Mouse (Mus musculus) heart, embryonic 12.5 days (tissue): Measurements from ENCODE around the gene Gjb1. TPM values are rescaled to one million over a fixed set of nuclear protein-coding genes. Genes with fewer than 3 reads are reported as not detected.

Source experiments
- ATAC-seq: fragments of 200-750 bp; cut with Nextera tagmentation; 2 replicates; pipeline ENCODE4 v1.8.0; 2017; ENCODE audit warnings: moderate TSS enrichment, moderate library complexity; ENCODE audit not compliant: insufficient number of reproducible peaks, low FRiP score
- H3K27ac ChIP-seq: fragments of 300-500 bp; sonication (generic); 2 replicates; pipeline ENCODE4 v1.5.1; 2016; ENCODE audit warnings: mild to moderate bottlenecking, moderate library complexity; ENCODE audit not compliant: poor library complexity, severe bottlenecking
- H3K27me3 ChIP-seq: fragments of 300-500 bp; sonication (generic); replicated peaks from 2 replicates; pipeline ENCODE4 v1.6.1; 2016; ENCODE audit warnings: mild to moderate bottlenecking, moderate library complexity
- H3K36me3 ChIP-seq: fragments of 300-500 bp; sonication (generic); 2 replicates; pipeline ENCODE4 v1.6.1; 2016; ENCODE audit warnings: mild to moderate bottlenecking, moderate library complexity
- H3K4me1 ChIP-seq: fragments of 300-500 bp; sonication (generic); replicated peaks from 2 replicates; pipeline ENCODE4 v1.6.1; 2016; ENCODE audit warnings: mild to moderate bottlenecking
- H3K4me2 ChIP-seq: fragments of 300-500 bp; sonication (generic); 2 replicates; pipeline ENCODE4 v1.6.1; 2016; ENCODE audit warnings: mild to moderate bottlenecking, moderate library complexity
- H3K4me3 ChIP-seq: fragments of 300-500 bp; sonication (generic); 2 replicates; pipeline ENCODE4 v1.5.1; 2016; ENCODE audit warnings: mild to moderate bottlenecking
- H3K9ac ChIP-seq: fragments of 300-500 bp; sonication (generic); 2 replicates; pipeline ENCODE4 v1.6.1; 2016; ENCODE audit warnings: mild to moderate bottlenecking, moderate library complexity
- H3K9me3 ChIP-seq: fragments of 300-500 bp; sonication (generic); replicated peaks from 2 replicates; pipeline ENCODE4 v1.6.1; 2016; ENCODE audit warnings: mild to moderate bottlenecking, moderate library complexity
- WGBS: fragments of 180-500 bp; shearing (Covaris S2); methylation state at CpG from one replicate; pipeline ENCODE4 v1.1.7; 2016; 5-methylcytosine and 5-hydroxymethylcytosine counted together
- polyA plus RNA-seq: library from polyadenylated mRNA; unstranded; fragments of >200 nt; fragmentation: Nextera tagmentation; extraction: Ambion mirVana; gene quantifications from 2 replicates; pipeline ENCODE4 v1.2.1, GENCODE M21; 2016

The Gjb1 gene
- polyA plus RNA-seq, 1 experiment from 2014 or later = 0.66 TPM

- H3K27ac ChIP-seq = no peak overlapping the region
- 43% methylated on average over 7 of the region's 7 CpGs for WGBS
- H3K27me3 ChIP-seq = no peaks in the 10 kb centered on the region; the same call in 1 of the 2 replicates
- no peaks in the 10 kb centered on the region for H3K9me3 ChIP-seq
- no peak overlapping the region for H3K4me2 ChIP-seq
- no peak overlapping the region for H3K9ac ChIP-seq
- no peaks in the 10 kb centered on the region for H3K4me1 ChIP-seq
- H3K4me3 ChIP-seq = no peak overlapping the region
- ATAC-seq = no peak
- no peaks in the 10 kb centered on the region for H3K36me3 ChIP-seq
Observed at GRCm38 (mm10) chrX:101369001-101369400, 7.2 kb upstream of the Gjb1 start.

GRCm38 (mm10) chrX:101370573-101370972 lies 5.6 kb upstream of the Gjb1 start:
- H3K9me3 ChIP-seq = no peaks in the 10 kb centered on the region
- no peak overlapping the region for H3K4me3 ChIP-seq
- H3K9ac ChIP-seq = no peak overlapping the region
- no peak for ATAC-seq
- H3K36me3 ChIP-seq = no peaks in the 10 kb centered on the region
- no peaks in the 10 kb centered on the region for H3K4me1 ChIP-seq
- no peak overlapping the region for H3K27ac ChIP-seq
- 70% methylated on average over 3 of the region's 3 CpGs for WGBS
- H3K27me3 ChIP-seq = no peaks in the 10 kb centered on the region; the same call in 1 of the 2 replicates
- H3K4me2 ChIP-seq = no peak overlapping the region

- Histone ChIP-seq H3K9me3 (no peaks in the 10 kb centered on the region), H3K27ac (no peak overlapping the region), H3K9ac (no peak overlapping the region), H3K36me3 (no peaks in the 10 kb centered on the region), H3K4me1 (no peaks in the 10 kb centered on the region), H3K27me3 (peaks cover 3% of the 10 kb centered on the region; the same call in 1 of the 2 replicates), H3K4me2 (no peak overlapping the region), H3K4me3 (no peak overlapping the region)
- ATAC-seq = no peak
- WGBS = 63% methylated on average over 5 of the region's 5 CpGs
Observed at GRCm38 (mm10) chrX:101372946-101373345, 3.2 kb upstream of the Gjb1 start.

GRCm38 (mm10) chrX:101377076-101377475 lies 898 bp downstream of the Gjb1 start:
- no peak for ATAC-seq
- Histone ChIP-seq H3K27me3 (peaks cover 9% of the 10 kb centered on the region), H3K4me3 (no peak overlapping the region), H3K9me3 (no peaks in the 10 kb centered on the region), H3K9ac (no peak overlapping the region), H3K27ac (no peak overlapping the region), H3K4me2 (no peak overlapping the region), H3K4me1 (no peaks in the 10 kb centered on the region), H3K36me3 (no peaks in the 10 kb centered on the region)
- 56% methylated on average over 4 of the region's 4 CpGs for WGBS

- Histone ChIP-seq H3K27ac (no peak overlapping the region), H3K9me3 (no peaks in the 10 kb centered on the region), H3K4me3 (no peak overlapping the region), H3K4me2 (no peak overlapping the region), H3K27me3 (peaks cover 36% of the 10 kb centered on the region), H3K9ac (no peak overlapping the region), H3K4me1 (peaks cover 6% of the 10 kb centered on the region), H3K36me3 (no peaks in the 10 kb centered on the region)
- ATAC-seq = no peak
- WGBS = 61% methylated on average over 1 of the region's 1 CpGs
Observed at GRCm38 (mm10) chrX:101379744-101380143, 3.6 kb downstream of the Gjb1 start.

- Histone ChIP-seq H3K27ac (no peak overlapping the region), H3K4me1 (peaks cover 6% of the 10 kb centered on the region), H3K27me3 (peaks cover 62% of the 10 kb centered on the region), H3K9me3 (no peaks in the 10 kb centered on the region), H3K36me3 (no peaks in the 10 kb centered on the region), H3K9ac (no peak overlapping the region), H3K4me2 (no peak overlapping the region), H3K4me3 (no peak overlapping the region)
- 26% methylated on average over 18 of the region's 18 CpGs for WGBS
- ATAC-seq = no peak
Observed at GRCm38 (mm10) chrX:101383455-101383854, 7.3 kb downstream of the Gjb1 start.

GRCm38 (mm10) chrX:101384439-101385137 lies 8.4 kb downstream of the Gjb1 start:
- Histone ChIP-seq H3K4me1 (peaks cover 6% of the 10 kb centered on the region), H3K36me3 (no peaks in the 10 kb centered on the region), H3K9me3 (no peaks in the 10 kb centered on the region), H3K9ac (no peak overlapping the region), H3K27ac (no peak overlapping the region), H3K4me2 (peak overlapping the region; percentile 62), H3K4me3 (peak overlapping the region; percentile 30), H3K27me3 (peaks cover 62% of the 10 kb centered on the region)
- 25% methylated on average over 32 of the region's 32 CpGs for WGBS
- ATAC-seq = no peak

GRCm38 (mm10) chrX:101386222-101386621 lies 10.0 kb downstream of the Gjb1 start:
- H3K4me3 ChIP-seq = no peak overlapping the region
- H3K27me3 ChIP-seq = peaks cover 65% of the 10 kb centered on the region
- no peak for ATAC-seq
- H3K9me3 ChIP-seq = no peaks in the 10 kb centered on the region
- no peak overlapping the region for H3K27ac ChIP-seq
- H3K4me1 ChIP-seq = peaks cover 6% of the 10 kb centered on the region
- no peak overlapping the region for H3K9ac ChIP-seq
- no peak overlapping the region for H3K4me2 ChIP-seq
- 29% methylated on average over 4 of the region's 4 CpGs for WGBS
- H3K36me3 ChIP-seq = no peaks in the 10 kb centered on the region

- H3K4me1 ChIP-seq = no peaks in the 10 kb centered on the region; the same call in 1 of the 2 replicates
- no peak overlapping the region for H3K9ac ChIP-seq
- no peak for ATAC-seq
- 67% methylated on average over 5 of the region's 5 CpGs for WGBS
- no peak overlapping the region for H3K27ac ChIP-seq
- no peaks in the 10 kb centered on the region for H3K36me3 ChIP-seq
- H3K9me3 ChIP-seq = no peaks in the 10 kb centered on the region
- no peak overlapping the region for H3K4me3 ChIP-seq
- no peak overlapping the region for H3K4me2 ChIP-seq
- peaks cover 39% of the 10 kb centered on the region for H3K27me3 ChIP-seq
Observed at GRCm38 (mm10) chrX:101388866-101389537, 12.8 kb downstream of the Gjb1 start.

- H3K36me3 ChIP-seq = no peaks in the 10 kb centered on the region
- no peak for ATAC-seq
- 51% methylated on average over 2 of the region's 2 CpGs for WGBS
- no peak overlapping the region for H3K4me3 ChIP-seq
- H3K27me3 ChIP-seq = peaks cover 34% of the 10 kb centered on the region
- no peak overlapping the region for H3K27ac ChIP-seq
- no peaks in the 10 kb centered on the region for H3K4me1 ChIP-seq
- H3K9me3 ChIP-seq = no peaks in the 10 kb centered on the region
- no peak overlapping the region for H3K4me2 ChIP-seq
- no peak overlapping the region for H3K9ac ChIP-seq
Observed at GRCm38 (mm10) chrX:101394341-101394740, 18.2 kb downstream of the Gjb1 start.

- no peaks in the 10 kb centered on the region for H3K9me3 ChIP-seq
- no peak overlapping the region for H3K4me3 ChIP-seq
- no peak overlapping the region for H3K9ac ChIP-seq
- H3K4me2 ChIP-seq = peak overlapping the region; percentile 34
- peaks cover 31% of the 10 kb centered on the region for H3K27me3 ChIP-seq
- H3K36me3 ChIP-seq = no peaks in the 10 kb centered on the region
- H3K27ac ChIP-seq = no peak overlapping the region
- 21% methylated on average over 10 of the region's 11 CpGs for WGBS
- H3K4me1 ChIP-seq = no peaks in the 10 kb centered on the region
- ATAC-seq = no peak
Observed at GRCm38 (mm10) chrX:101396459-101396858, 20.3 kb downstream of the Gjb1 start.
